Mouse (Mus musculus) lung, embryonic 14.5 days (tissue): ENCODE results near the gene Rnf103. TPM values are rescaled to one million over a fixed set of nuclear protein-coding genes. Genes with fewer than 3 reads are reported as not detected.

Source experiments
- ATAC-seq: fragments of 200-750 bp; cut with Nextera tagmentation; 2 replicates; pipeline ENCODE4 v1.8.0; 2017; ENCODE audit warnings: mild to moderate bottlenecking, moderate TSS enrichment, moderate library complexity; ENCODE audit not compliant: insufficient read depth
- DNase-seq: peaks from one replicate; pipeline ENCODE4 v3.0.0-alpha.2; 2015
- H3K27ac ChIP-seq: fragments of 300-500 bp; sonication (generic); 2 replicates; pipeline ENCODE4 v1.5.1; 2014; ENCODE audit warnings: low read depth, mild to moderate bottlenecking, moderate library complexity
- H3K27me3 ChIP-seq: fragments of 300-500 bp; sonication (generic); 2 replicates; pipeline ENCODE4 v1.6.1; 2014; ENCODE audit warnings: low read length, control low read depth; ENCODE audit not compliant: insufficient read depth
- H3K36me3 ChIP-seq: fragments of 300-500 bp; sonication (generic); 2 replicates; pipeline ENCODE4 v1.6.1; 2014; ENCODE audit warnings: control low read depth; ENCODE audit not compliant: insufficient read depth
- H3K4me1 ChIP-seq: fragments of 300-500 bp; sonication (generic); 2 replicates; pipeline ENCODE4 v1.6.1; 2014; ENCODE audit warnings: antibody characterized with exemption, control low read depth; ENCODE audit not compliant: insufficient read depth
- H3K4me2 ChIP-seq: fragments of 300-500 bp; sonication (generic); 2 replicates; pipeline ENCODE4 v1.6.1; 2014; ENCODE audit warnings: mild to moderate bottlenecking
- H3K4me3 ChIP-seq: fragments of 300-500 bp; sonication (generic); 2 replicates; pipeline ENCODE4 v1.5.1; 2014; ENCODE audit warnings: low read depth, low read length
- H3K9ac ChIP-seq: fragments of 300-500 bp; sonication (generic); 2 replicates; pipeline ENCODE4 v1.6.1; 2014
- H3K9me3 ChIP-seq: fragments of 300-500 bp; sonication (generic); 2 replicates; pipeline ENCODE4 v1.6.1; 2016; ENCODE audit warnings: low read depth, low read length, control low read depth
- CTCF ChIP-seq: IDR thresholded peaks from 2 replicates; pipeline ENCODE4 v1.5.1; 2016; ENCODE audit warnings: antibody characterized with exemption, low read depth
- WGBS: fragments of 180-500 bp; shearing (Covaris S2); extraction: QIAGEN DNeasy Blood & Tissue Kit; methylation state at CpG from one replicate; pipeline ENCODE4 v1.1.7; 2014; 5-methylcytosine and 5-hydroxymethylcytosine counted together
- polyA plus RNA-seq: library from polyadenylated mRNA; unstranded; fragments of >200 nt; fragmentation: Nextera tagmentation; extraction: Ambion mirVana; gene quantifications from 2 replicates; pipeline ENCODE4 v1.2.1, GENCODE M21; 2014

The Rnf103 gene
- polyA plus RNA-seq, 1 experiment from 2014 or later: 18.2 TPM

DNA sequence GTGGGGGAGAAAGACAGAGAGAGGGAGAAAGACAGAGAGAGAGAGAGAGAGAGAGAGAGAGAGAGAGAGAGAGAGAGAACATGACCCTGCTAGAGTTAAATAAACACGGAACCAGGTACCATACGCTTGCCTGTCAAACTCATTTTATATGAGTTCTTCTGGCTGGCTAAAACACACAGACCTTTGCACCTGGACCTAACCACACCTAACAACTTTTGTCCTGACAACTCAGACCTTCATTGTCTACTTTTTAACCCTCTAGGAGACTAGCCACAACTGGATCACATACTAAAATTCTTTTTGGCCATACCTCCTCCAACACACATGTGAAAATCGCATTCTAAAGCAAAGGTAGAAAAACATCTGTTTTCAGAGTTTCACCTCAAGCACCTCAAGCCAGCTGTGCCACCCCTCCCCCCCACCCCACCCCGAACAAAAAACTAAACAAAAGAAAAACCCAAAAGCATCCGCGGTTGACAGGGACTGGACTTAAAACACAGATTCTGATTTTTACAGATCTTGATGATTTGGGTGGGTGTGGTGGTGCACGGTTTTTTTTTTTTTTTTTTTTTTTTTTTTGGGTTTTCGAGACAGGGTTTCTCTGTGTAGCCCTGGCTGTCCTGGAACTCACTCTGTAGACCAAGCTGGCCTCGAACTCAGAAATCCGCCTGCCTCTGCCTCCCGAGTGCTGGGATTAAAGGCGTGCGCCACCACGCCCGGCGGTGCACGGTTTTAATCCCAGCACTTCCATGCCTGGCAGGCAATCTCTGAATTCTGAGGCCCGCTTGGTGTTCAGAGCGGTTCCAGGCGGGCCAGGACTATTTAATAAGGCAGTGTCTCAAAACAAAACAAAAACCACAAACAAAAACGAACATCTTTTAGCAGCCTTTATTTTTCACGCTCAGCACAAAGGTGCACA lies 679 bp upstream of the Rnf103 start:
- peak overlapping the region; percentile 98 for H3K9ac ChIP-seq
- H3K4me3 ChIP-seq: peak overlapping the region; percentile 89
- 0 out of 2 replicates have a peak, but pooled peaks cover 6% of the 10 kb centered on the region for H3K36me3 ChIP-seq
- WGBS: 13% methylated on average over 19 of the region's 22 CpGs
- no peak for DNase-seq
- H3K27me3 ChIP-seq: no peaks in the 10 kb centered on the region
- H3K4me2 ChIP-seq: peak overlapping the region; percentile 87
- H3K4me1 ChIP-seq: peaks cover 9% of the 10 kb centered on the region
- TF ChIP-seq CTCF: no peak
- H3K27ac ChIP-seq: peak overlapping the region; percentile 98
- H3K9me3 ChIP-seq: no peaks in the 10 kb centered on the region
- ATAC-seq: no peak; the same call in 1 of the 2 replicates

DNA sequence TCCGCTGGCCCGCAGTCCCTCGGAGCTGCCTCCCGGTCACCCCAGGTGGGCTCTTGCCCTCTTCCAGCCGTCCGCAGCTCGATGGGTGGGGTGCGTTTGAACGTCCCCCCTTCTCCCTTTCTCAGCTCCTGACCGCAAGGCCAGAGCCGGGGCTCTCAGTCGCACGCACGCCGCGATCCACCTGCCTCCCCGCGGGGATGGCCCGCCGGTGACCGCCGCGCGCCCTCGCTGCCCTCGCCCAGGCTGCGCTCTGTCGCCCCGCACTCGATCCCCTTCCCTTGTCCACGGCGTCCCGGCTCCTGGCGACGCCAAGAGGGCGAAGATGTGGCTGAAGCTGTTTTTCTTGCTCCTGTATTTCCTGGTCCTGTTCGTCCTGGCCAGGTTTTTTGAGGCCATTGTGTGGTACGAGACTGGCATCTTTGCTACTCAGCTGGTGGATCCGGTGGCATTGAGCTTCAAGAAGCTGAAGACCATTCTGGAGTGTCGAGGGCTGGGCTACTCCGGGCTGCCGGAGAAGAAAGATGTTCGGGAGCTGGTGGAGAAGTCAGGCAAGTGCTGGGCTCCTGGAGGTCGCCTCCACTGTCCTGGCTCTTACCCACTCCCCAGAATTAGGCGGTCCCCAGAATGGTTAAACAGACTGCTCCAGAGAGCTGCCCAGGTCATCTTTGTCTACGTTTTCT lies 787 bp downstream of the Rnf103 start:
- no peaks in the 10 kb centered on the region for H3K9me3 ChIP-seq
- peak overlapping the region; percentile 87 for H3K4me2 ChIP-seq
- H3K36me3 ChIP-seq: peaks cover 13% of the 10 kb centered on the region; the same call in 1 of the 2 replicates
- peak overlapping the region; percentile 98 for H3K27ac ChIP-seq
- peak overlapping the region; percentile 98 for H3K9ac ChIP-seq
- ATAC-seq (no peak), DNase-seq (peak; percentile 50)
- under 1% methylated on average over 46 of the region's 46 CpGs for WGBS
- H3K4me3 ChIP-seq: peak overlapping the region; percentile 89
- peaks cover 9% of the 10 kb centered on the region for H3K4me1 ChIP-seq
- TF ChIP-seq CTCF: no peak
- no peaks in the 10 kb centered on the region for H3K27me3 ChIP-seq

DNA sequence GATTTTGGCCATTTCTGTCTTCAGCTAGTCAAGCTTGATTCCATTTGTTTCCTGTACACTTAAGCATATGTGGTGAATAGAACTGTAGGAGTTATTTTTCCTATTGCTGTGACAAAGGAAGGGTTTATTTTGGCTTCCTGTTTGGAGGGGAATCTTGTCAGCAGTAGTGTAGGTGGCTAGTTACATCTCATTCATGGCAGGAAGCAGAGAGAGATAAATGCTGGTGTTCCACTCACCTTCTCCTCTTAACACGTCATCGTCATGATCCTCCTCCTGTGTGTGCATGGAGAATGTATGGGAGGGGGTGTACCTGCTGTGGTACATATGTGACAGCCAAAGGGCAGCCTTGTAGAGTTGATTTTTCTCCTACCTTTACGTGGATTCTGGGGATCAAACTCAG lies 6.9 kb downstream of the Rnf103 start:
- Histone ChIP-seq H3K9me3 (no peaks in the 10 kb centered on the region), H3K27ac (no peak overlapping the region), H3K27me3 (no peaks in the 10 kb centered on the region), H3K4me3 (no peak overlapping the region), H3K9ac (no peak overlapping the region), H3K4me2 (no peak overlapping the region), H3K4me1 (peaks cover 6% of the 10 kb centered on the region), H3K36me3 (peaks cover 29% of the 10 kb centered on the region)
- ATAC-seq: no peak
- WGBS: 88% methylated on average over 3 of the region's 3 CpGs
- TF ChIP-seq CTCF: no peak
- DNase-seq: no peak

DNA sequence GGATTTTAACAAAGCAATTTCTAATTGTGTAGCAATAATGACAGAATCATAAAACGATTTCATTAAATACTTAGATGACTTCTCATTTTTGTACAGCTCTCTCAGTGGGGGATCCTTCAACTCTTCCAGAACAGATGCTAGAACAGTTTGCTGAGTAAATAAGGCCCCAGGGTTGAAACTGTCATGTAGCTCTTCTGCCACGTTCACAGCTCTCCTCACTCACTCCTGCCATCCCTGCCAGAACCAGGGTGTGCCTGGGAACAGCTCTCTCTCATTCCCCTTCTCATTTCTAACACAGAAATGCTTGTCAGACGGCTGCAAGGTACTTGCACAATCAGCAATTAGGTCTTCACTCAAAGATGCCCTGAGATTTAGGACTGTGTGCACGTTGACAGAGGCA lies 9.3 kb downstream of the Rnf103 start:
- DNase-seq (no peak), ATAC-seq (no peak)
- 63% methylated on average over 4 of the region's 4 CpGs for WGBS
- H3K4me3 ChIP-seq: no peak overlapping the region
- no peak overlapping the region for H3K27ac ChIP-seq
- no peak for TF ChIP-seq CTCF
- H3K36me3 ChIP-seq: peaks cover 30% of the 10 kb centered on the region
- H3K9ac ChIP-seq: no peak overlapping the region
- H3K27me3 ChIP-seq: no peaks in the 10 kb centered on the region
- no peaks in the 10 kb centered on the region for H3K9me3 ChIP-seq
- no peak overlapping the region for H3K4me2 ChIP-seq
- H3K4me1 ChIP-seq: no peaks in the 10 kb centered on the region

DNA sequence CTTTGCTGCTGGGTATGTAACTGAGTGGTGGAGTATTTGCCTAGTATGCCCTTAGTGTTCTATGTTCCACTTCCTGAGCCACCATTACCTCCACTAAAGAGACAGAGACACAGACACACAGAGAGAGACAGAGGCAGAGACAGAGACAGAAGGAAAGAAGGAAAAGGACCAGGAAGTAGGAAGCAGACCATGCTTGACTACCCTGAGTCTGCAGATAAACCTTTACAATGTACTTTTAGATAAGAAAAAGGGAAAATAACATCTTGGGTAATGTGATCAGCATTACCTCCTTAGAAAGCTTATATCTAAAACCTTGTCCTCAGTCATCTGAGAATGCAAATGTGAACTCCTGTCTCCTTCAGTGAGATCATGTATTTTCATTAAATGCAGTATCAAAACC lies 10.0 kb downstream of the Rnf103 start:
- no peaks in the 10 kb centered on the region for H3K27me3 ChIP-seq
- no peak for ATAC-seq
- no peak for DNase-seq
- H3K4me1 ChIP-seq: no peaks in the 10 kb centered on the region
- H3K27ac ChIP-seq: no peak overlapping the region
- H3K4me2 ChIP-seq: no peak overlapping the region
- peaks cover 30% of the 10 kb centered on the region for H3K36me3 ChIP-seq
- TF ChIP-seq CTCF: no peak
- H3K4me3 ChIP-seq: no peak overlapping the region
- H3K9me3 ChIP-seq: no peaks in the 10 kb centered on the region
- no peak overlapping the region for H3K9ac ChIP-seq

DNA sequence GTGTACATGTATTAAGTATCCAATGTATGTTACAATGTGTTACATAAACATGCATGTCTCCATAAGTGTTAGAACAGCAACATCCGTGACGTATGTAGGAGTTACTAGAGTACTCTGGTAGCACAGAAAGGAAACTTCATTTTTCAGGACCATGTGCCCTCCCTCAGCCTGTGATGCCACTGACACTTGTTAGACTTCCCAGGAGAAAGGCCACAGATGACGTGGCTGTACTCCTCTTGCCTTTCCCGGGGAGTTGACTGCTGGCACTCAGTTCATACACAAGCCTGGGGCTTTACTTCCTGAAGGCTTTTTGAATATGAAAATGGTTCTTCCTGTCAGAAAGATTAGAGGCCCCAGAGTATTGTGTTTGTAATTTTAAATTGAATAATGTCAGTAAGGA lies 10.4 kb downstream of the Rnf103 start:
- H3K4me1 ChIP-seq: no peaks in the 10 kb centered on the region
- no peaks in the 10 kb centered on the region for H3K9me3 ChIP-seq
- no peak overlapping the region for H3K9ac ChIP-seq
- no peak overlapping the region for H3K27ac ChIP-seq
- 74% methylated on average over 4 of the region's 4 CpGs for WGBS
- no peak for TF ChIP-seq CTCF
- ATAC-seq (no peak), DNase-seq (no peak)
- no peak overlapping the region for H3K4me3 ChIP-seq
- H3K36me3 ChIP-seq: peaks cover 31% of the 10 kb centered on the region
- no peak overlapping the region for H3K4me2 ChIP-seq
- H3K27me3 ChIP-seq: no peaks in the 10 kb centered on the region

DNA sequence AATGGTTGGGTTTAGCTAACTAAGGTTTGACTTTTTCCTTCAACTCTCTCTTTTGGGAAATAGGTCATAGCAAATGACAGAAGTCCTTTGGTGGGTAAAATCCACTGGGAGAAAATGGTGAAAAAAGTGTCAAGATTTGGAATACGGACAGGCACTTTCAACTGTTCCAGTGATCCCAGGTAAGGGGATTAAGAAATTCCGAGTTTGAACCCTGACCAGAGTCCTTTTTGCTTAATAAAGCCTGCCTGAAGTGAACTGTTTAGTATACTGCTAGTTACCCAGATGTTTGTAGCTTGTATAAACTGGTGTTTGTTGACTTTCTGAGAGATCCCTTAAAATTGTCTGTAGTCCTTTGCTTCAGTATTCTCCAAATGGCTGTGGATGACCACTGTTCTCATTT lies 12.0 kb downstream of the Rnf103 start:
- Histone ChIP-seq H3K4me2 (no peak overlapping the region), H3K9ac (no peak overlapping the region), H3K4me1 (no peaks in the 10 kb centered on the region), H3K27ac (no peak overlapping the region), H3K36me3 (peaks cover 36% of the 10 kb centered on the region), H3K9me3 (no peaks in the 10 kb centered on the region), H3K27me3 (no peaks in the 10 kb centered on the region), H3K4me3 (no peak overlapping the region)
- TF ChIP-seq CTCF: no peak
- no peak for ATAC-seq
- WGBS: 87% methylated on average over 2 of the region's 2 CpGs
- no peak for DNase-seq
